Mouse (Mus musculus) heart, postnatal 4 days (tissue): ENCODE measurements around the gene Trappc3. TPM values are rescaled to one million over a fixed set of nuclear protein-coding genes. Genes with fewer than 3 reads are reported as not detected.

Experiments
- DNase-seq: peaks from one replicate; pipeline ENCODE4 v3.0.0; 2021
- total RNA-seq, 2 experiments: library from RNA; stranded (reverse); gene quantifications; 2 replicates each; pipeline ENCODE4 v1.2.3; 2021

Trappc3 gene
- total RNA-seq, 2 experiments from 2014 or later: 50.7 to 54.3 TPM

DNA sequence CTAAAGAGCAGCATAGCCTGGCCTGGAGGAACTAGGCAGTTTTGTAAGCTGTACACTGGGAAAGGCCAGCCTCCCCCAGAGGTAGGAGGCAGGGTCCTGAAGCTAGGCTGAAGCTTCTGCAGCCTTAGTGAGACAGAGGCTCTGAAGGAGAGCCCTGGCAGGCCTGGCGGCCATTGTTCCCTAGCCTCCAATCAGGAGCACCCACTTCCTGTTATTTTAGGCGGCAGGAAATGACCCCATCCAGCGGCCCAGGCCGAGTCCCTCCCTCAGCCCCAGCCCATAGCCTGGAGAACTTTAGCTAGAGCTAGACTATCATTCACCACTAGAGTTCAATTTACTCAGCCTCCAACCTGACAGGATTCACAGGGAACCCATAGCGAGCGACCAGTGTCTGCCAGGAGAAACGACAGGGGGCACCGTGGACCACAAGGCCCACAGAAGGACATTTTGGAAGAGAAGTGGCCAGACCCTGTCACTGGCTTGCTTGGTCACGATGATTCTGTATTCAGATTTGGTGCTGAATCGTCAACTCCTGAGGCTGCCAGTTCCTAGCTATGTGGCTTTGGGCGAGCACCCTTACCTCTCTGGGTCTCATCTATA is 10.4 kb upstream of the Trappc3 start:
- peak; percentile 69 for DNase-seq

- DNase-seq: no peak
Measured at GRCm38 (mm10) chr4:126252411-126253237, 9.5 kb upstream of the Trappc3 start.

GRCm38 (mm10) chr4:126253637-126254272 is 8.4 kb upstream of the Trappc3 start:
- no peak for DNase-seq

- DNase-seq: peak; percentile 78
Measured at GRCm38 (mm10) chr4:126254315-126255112, 7.6 kb upstream of the Trappc3 start.

GRCm38 (mm10) chr4:126255113-126256001 is 6.8 kb upstream of the Trappc3 start:
- DNase-seq: peak; percentile 73

DNA sequence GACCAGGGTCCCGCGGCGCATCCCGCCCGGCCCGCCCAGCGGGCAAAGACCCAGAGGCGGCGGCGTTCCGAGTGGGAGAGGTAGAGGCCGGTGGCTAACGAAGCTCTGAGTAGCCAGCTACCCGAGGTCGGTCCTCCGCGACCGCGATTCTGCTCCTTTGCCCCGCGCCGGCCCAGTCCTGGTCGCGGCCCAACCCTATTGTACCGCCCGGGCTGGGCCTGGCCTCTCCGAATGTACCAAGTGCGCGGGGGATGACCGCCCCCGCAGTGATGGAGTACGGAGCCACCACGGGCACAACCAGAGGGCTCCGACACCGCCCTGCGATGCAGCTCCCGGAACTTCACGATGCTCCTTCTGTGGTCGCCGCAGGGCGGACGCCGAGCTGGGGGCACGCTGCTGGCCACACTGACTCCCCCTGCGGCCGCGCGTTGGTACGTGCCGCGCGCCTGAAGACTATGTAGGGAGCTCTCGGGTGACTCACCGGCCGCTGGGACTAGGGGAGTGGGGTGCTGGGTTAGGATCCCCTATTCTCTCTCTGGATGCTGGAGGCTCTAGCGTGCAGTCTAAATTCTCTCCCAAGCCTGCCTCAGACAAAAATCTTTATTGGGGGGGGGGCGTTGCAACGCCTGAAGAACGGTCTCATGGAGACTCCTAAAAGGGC is 5.9 kb upstream of the Trappc3 start, which contains the start of gene Map7d1:
Map7d1 (minus strand) TSS at position 213 of the 661 bp plus-strand sequence.
- DNase-seq: peak; percentile 91

GRCm38 (mm10) chr4:126256967-126257881 is 4.9 kb upstream of the Trappc3 start:
- peak; percentile 74 for DNase-seq

- peak; percentile 66 for DNase-seq
Measured at GRCm38 (mm10) chr4:126259063-126259462, 3.1 kb upstream of the Trappc3 start.

DNA sequence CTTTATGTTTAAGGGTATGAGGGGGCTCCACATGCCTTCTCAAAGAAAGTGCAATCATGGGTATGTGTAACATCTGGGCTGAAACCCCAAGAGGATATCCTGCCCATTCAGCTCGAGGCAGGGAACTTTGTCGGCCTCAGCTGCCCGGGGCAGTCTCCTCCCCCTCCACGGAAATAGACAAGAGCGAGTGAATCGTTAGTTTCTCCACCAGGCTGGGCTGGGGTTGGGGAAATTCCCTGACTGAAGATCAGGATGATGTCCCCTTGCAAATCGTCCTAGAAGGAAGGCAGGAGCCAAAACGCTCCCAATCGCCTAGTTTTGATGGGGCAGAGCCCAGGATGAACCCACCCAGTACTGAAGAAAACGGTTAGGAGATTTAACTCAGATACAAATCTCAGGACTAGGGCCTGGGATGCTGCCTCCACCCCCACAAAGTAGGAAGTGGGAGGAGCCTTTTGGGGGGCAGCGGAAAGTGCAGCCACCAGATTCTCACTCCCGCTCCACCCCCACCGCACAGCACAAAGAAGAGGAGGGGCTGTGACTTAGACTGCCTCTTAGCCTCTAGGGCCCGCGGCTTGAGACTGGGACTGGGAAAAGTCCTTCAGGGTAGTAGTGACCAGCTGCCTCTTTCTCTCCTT is 2.5 kb upstream of the Trappc3 start:
- peak; percentile 88 for DNase-seq

GRCm38 (mm10) chr4:126260520-126261201 is 1.5 kb upstream of the Trappc3 start:
- peak; percentile 89 for DNase-seq

DNA sequence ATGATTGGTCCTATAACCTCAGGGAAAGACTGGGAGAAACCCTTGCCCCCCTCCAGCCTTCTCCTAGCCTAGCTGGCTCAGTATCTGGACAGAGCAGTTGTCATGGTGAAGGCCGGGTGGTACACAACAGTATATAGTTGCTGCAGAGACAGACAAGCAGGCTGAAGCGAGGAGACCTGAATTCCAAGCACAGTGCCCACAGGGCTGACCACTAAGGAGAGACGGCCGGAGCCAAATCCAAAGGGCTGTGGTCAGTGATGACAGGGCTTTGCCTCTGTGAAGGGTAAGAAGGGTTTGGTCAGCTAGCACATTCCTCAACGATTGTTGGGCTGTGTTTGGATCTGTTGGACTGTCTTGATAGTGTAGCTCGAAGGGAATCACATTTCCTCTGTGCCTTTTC is 859 bp upstream of the Trappc3 start:
- DNase-seq: no peak

DNA sequence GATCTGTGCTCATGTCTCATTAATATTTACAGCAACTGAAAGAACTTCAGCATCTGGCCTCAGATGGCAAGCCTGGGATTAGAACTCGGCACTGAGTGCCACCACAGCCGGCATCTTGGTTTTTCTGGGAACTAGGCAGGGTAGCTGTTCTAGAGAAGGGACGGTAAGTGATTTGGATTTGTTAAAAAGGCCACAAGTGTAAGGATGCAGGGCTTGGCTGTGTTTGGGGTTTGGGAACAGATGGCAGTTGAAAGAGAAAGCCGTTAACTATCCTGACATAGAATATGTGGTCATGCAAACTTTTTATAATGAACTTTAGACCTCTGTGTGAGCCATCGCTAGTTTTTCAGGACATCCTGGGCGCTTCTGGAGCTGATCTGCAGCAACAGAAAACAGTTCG is 450 bp upstream of the Trappc3 start:
- DNase-seq: no peak

- DNase-seq: no peak
Measured at GRCm38 (mm10) chr4:126269292-126269691, 7.2 kb downstream of the Trappc3 start.

- no peak for DNase-seq
Measured at GRCm38 (mm10) chr4:126273753-126274152, 11.6 kb downstream of the Trappc3 start.

DNA sequence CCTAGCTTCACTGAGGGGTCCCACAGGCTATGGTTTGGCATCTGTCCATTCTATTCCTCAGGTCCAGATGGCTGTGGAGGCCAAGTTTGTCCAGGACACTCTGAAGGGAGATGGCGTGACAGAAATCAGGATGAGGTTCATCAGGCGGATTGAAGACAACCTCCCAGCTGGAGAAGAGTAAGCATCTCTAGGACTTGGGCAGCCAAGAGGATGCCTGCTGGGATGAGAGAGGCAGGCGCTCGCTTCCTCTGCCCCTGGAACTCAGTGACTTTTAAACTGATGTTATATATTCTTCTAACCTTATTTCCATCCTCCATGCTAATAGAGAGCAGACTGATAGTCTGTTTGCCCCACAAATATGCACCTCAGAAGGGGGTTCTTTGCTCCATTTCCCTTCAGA is 13.0 kb downstream of the Trappc3 start:
- DNase-seq: no peak

- DNase-seq: peak; percentile 42
Measured at GRCm38 (mm10) chr4:126275681-126276131, 13.6 kb downstream of the Trappc3 start.

GRCm38 (mm10) chr4:126277906-126278564 is 15.9 kb downstream of the Trappc3 start:
- peak; percentile 73 for DNase-seq

GRCm38 (mm10) chr4:126278565-126278915 is 16.4 kb downstream of the Trappc3 start:
- DNase-seq: no peak
